10 mouse cellular contexts compared by ENCODE assay signal in genomic region chr11:99023094-99023493, GRCm38 (mm10). TPM values are rescaled to one million over a fixed set of nuclear protein-coding genes. Genes with fewer than 3 reads are reported as not detected.
DNase-seq lines count a peak whose midpoint lies in the region; ATAC-seq and TF ChIP-seq lines count a peak whose summit lies in the region.
"Had no signal": no experiment of that assay in that cellular context is flagged by ENCODE, and none has a peak within 500 bp of the region (broad histone marks: within the 10 kb centered on the region; RNA-seq: fewer than 3 reads in every experiment).

No protein-coding gene starts in this region.

- no peak for TF ChIP-seq CTCF in small intestine, adult 2 months (IDR thresholded peaks at IDR 0.05; ENCODE audit: extremely low read depth, insufficient read length, insufficient replicate concordance, low read depth, low read length)

- no peaks in the 10 kb centered on the region for H3K27me3 ChIP-seq in neural tube, embryonic 11.5 days (ENCODE audit: control insufficient read depth, insufficient read depth, low read length)
- no peaks in the 10 kb centered on the region for H3K27me3 ChIP-seq in embryonic facial prominence, embryonic 14.5 days (replicated peaks; ENCODE audit: control insufficient read depth, insufficient read depth, low read length)
- no peaks in the 10 kb centered on the region for H3K27me3 ChIP-seq in limb, embryonic 10.5 days (ENCODE audit: low read depth, poor library complexity, severe bottlenecking)
- H3K27me3 ChIP-seq in small intestine, adult 2 months (ENCODE audit: control insufficient read depth, insufficient read depth, low read length): no peaks in the 10 kb centered on the region

- peak overlapping the region; percentile 45 for H3K4me2 ChIP-seq in neural tube, embryonic 11.5 days (ENCODE audit: low read depth)
- peak overlapping the region; percentile 70 for H3K4me2 ChIP-seq in embryonic facial prominence, embryonic 14.5 days (ENCODE audit: low read depth, low read length)

- H3K9me3 ChIP-seq in neural tube, embryonic 11.5 days (ENCODE audit: control insufficient read depth, low read length): no peaks in the 10 kb centered on the region
- H3K9me3 ChIP-seq in embryonic facial prominence, embryonic 14.5 days (ENCODE audit: control insufficient read depth, low read length): no peaks in the 10 kb centered on the region
- H3K9me3 ChIP-seq in limb, embryonic 10.5 days (replicated peaks): no peaks in the 10 kb centered on the region

- DNase-seq in neural tube, embryonic 11.5 days (ENCODE audit: low spot score): no peak
- DNase-seq in neural tube, embryonic 10.5 days (ENCODE audit: extremely low spot score, low spot score): no peak
- DNase-seq in embryonic facial prominence, embryonic 14.5 days (ENCODE audit: low spot score): no peak
- no peak for DNase-seq in limb, embryonic 10.5 days (ENCODE audit: low spot score)
- DNase-seq in right cerebral cortex, postnatal 25 days: no peak
- no peak for DNase-seq in left cerebral cortex, postnatal 36 days (ENCODE audit: low spot score in 2 of 2)
- no peak for DNase-seq in B cell, adult 2 months
- DNase-seq: cerebellum, postnatal 36 days; thymus, adult 18-20 months had no signal

- H3K36me3 ChIP-seq in neural tube, embryonic 11.5 days (ENCODE audit: control insufficient read depth, insufficient read depth, low read length): peaks cover 9% of the 10 kb centered on the region
- H3K36me3 ChIP-seq in embryonic facial prominence, embryonic 14.5 days (ENCODE audit: control insufficient read depth, insufficient read depth, low read length): peaks cover 34% of the 10 kb centered on the region
- H3K36me3 ChIP-seq in limb, embryonic 10.5 days: peaks cover 46% of the 10 kb centered on the region
- peaks cover 3% of the 10 kb centered on the region; the same call in 1 of the 2 replicates for H3K36me3 ChIP-seq in small intestine, adult 2 months (ENCODE audit: control insufficient read depth, insufficient read depth, low read length)

- peak overlapping the region; percentile 83 for H3K9ac ChIP-seq in neural tube, embryonic 11.5 days (ENCODE audit: low read length)
- peak overlapping the region; percentile 87 for H3K9ac ChIP-seq in embryonic facial prominence, embryonic 14.5 days (ENCODE audit: low read depth, low read length)

- peak overlapping the region; percentile 82 for H3K4me3 ChIP-seq in neural tube, embryonic 11.5 days (ENCODE audit: low read depth, low read length)
- H3K4me3 ChIP-seq in embryonic facial prominence, embryonic 14.5 days (ENCODE audit: low read depth, low read length): peak overlapping the region; percentile 81
- peak overlapping the region; percentile 81 for H3K4me3 ChIP-seq in limb, embryonic 10.5 days
- H3K4me3 ChIP-seq in small intestine, adult 2 months (ENCODE audit: low read depth, low read length): peak overlapping the region; percentile 74

- ATAC-seq in neural tube, embryonic 11.5 days (ENCODE audit: insufficient read depth, low FRiP score, low TSS enrichment): no peak
- ATAC-seq in embryonic facial prominence, embryonic 14.5 days (ENCODE audit: low read depth): no peak

- intact Hi-C loops in left cerebral cortex, postnatal 36 days (cut with DNase I): no loop called here

- no peak for TF ChIP-seq POLR2A in small intestine, adult 2 months (IDR thresholded peaks at IDR 0.05; ENCODE audit: low read depth, low read length)

- 10% methylated on average over 4 of the region's 4 CpGs for WGBS in neural tube, embryonic 11.5 days
- whole genome bisulfite sequencing in embryonic facial prominence, embryonic 14.5 days: 5% methylated on average over 4 of the region's 4 CpGs
- 13% methylated on average over 4 of the region's 4 CpGs for WGBS in limb, embryonic 10.5 days
- WGBS in small intestine, adult 2 months: 3% methylated on average over 4 of the region's 4 CpGs

- H3K4me1 ChIP-seq in neural tube, embryonic 11.5 days (ENCODE audit: control insufficient read depth, insufficient read depth, low read length): peaks cover 8% of the 10 kb centered on the region; the same call in 1 of the 2 replicates
- H3K4me1 ChIP-seq in embryonic facial prominence, embryonic 14.5 days (ENCODE audit: control insufficient read depth, insufficient read depth, low read length): 0 out of 2 replicates have a peak, but pooled peaks cover 12% of the 10 kb centered on the region
- peaks cover 15% of the 10 kb centered on the region for H3K4me1 ChIP-seq in limb, embryonic 10.5 days
- H3K4me1 ChIP-seq in small intestine, adult 2 months (ENCODE audit: control insufficient read depth, insufficient read depth, insufficient read length, low read length): no peaks in the 10 kb centered on the region

- H3K27ac ChIP-seq in neural tube, embryonic 11.5 days (ENCODE audit: low read depth, low read length): no peak overlapping the region
- H3K27ac ChIP-seq in embryonic facial prominence, embryonic 14.5 days (replicated peaks; ENCODE audit: low read depth, low read length): no peak overlapping the region
- peak overlapping the region; percentile 95 for H3K27ac ChIP-seq in limb, embryonic 10.5 days
- H3K27ac ChIP-seq in small intestine, adult 2 months (ENCODE audit: insufficient read depth, low read depth, low read length): no peak overlapping the region

RNA-seq across cellular contexts. Expression of gene Top2a, which starts 0.9 kb away (rescaled TPM):
- 338 and 339 TPM in 2 replicates for polyA plus RNA-seq in neural tube, embryonic 11.5 days (2014; fragmentation: Nextera tagmentation; extraction: Ambion mirVana)
- polyA plus RNA-seq in embryonic facial prominence, embryonic 14.5 days (2014; fragmentation: Nextera tagmentation; extraction: Ambion mirVana): 181 and 201 TPM in 2 replicates
- 291 and 354 TPM in 2 replicates for polyA plus RNA-seq in limb, embryonic 10.5 days (2016; fragmentation: Nextera tagmentation; extraction: Ambion mirVana)
- 1.7 and 5.8 TPM in 2 replicates for polyA plus RNA-seq in small intestine, adult 2 months (2012; rRNA removed)
- 1 to 10 TPM in 1 of 2 experiments, under 1 TPM in 1; 0.66 to 1.8 TPM for total RNA-seq in left cerebral cortex, postnatal 36 days (2021)

RNA-seq across cellular contexts. Expression of gene Igfbp4, which starts 17.9 kb away (rescaled TPM):
- polyA plus RNA-seq in neural tube, embryonic 11.5 days (2014; fragmentation: Nextera tagmentation; extraction: Ambion mirVana): 353 and 365 TPM in 2 replicates
- polyA plus RNA-seq in embryonic facial prominence, embryonic 14.5 days (2014; fragmentation: Nextera tagmentation; extraction: Ambion mirVana): 966 and 1,068 TPM in 2 replicates
- 899 and 1,008 TPM in 2 replicates for polyA plus RNA-seq in limb, embryonic 10.5 days (2016; fragmentation: Nextera tagmentation; extraction: Ambion mirVana)
- polyA plus RNA-seq in small intestine, adult 2 months (2012; rRNA removed): 71.6 and 78.1 TPM in 2 replicates
- total RNA-seq in left cerebral cortex, postnatal 36 days (2021): 10 to 100 TPM; 72.0 to 90.9 TPM

RNA-seq across cellular contexts. Expression of gene Gjd3, which starts 40.3 kb away (rescaled TPM):
- polyA plus RNA-seq in neural tube, embryonic 11.5 days (2014; fragmentation: Nextera tagmentation; extraction: Ambion mirVana): 0.57 TPM in 1 of 2 replicates, not detected in the other
- 0.34 and 0.56 TPM in 2 replicates for polyA plus RNA-seq in embryonic facial prominence, embryonic 14.5 days (2014; fragmentation: Nextera tagmentation; extraction: Ambion mirVana)
- 0.24 and 0.29 TPM in 2 replicates for polyA plus RNA-seq in limb, embryonic 10.5 days (2016; fragmentation: Nextera tagmentation; extraction: Ambion mirVana)
- polyA plus RNA-seq in small intestine, adult 2 months (2012; rRNA removed): 3.6 and 5.8 TPM in 2 replicates
- 1 to 10 TPM; 2.0 TPM for total RNA-seq in left cerebral cortex, postnatal 36 days (2021)

Comparison
In these comparisons a context has a peak if more than half of its experiments do, and no peak if none do; other contexts are left out.
1. RNA of gene Top2a, which starts 0.9 kb away (polyA plus RNA-seq): 291 to 354 TPM in limb, embryonic 10.5 days, 338 to 339 TPM in neural tube, embryonic 11.5 days and 181 to 201 TPM in embryonic facial prominence, embryonic 14.5 days; 1.7 to 5.8 TPM in small intestine, adult 2 months; every median in the first group is over 10 times any median in the second.
2. Peak in every context shown above with its lines, with median percentiles within 50 percentile points of each other: H3K4me3 ChIP-seq.